Mouse (Mus musculus) gastrocnemius, adult 8-10 months (tissue): ENCODE measurements at regions not wholly inside any gene's neighbourhood (a gene's known extent, or its start where the extent isn't known, plus 50 kb on each side); places are given as distances from the start of the nearest gene placed in this dataset.

ENCODE experiments used
- DNase-seq, 2 experiments: peaks; one replicate each; pipeline ENCODE4 v3.0.0; 2022; ENCODE audit warnings: low spot score in 2 of 2

GRCm38 (mm10) chr17:45867727-45868126, 134.1 kb upstream of the 1600014C23Rik start:
- DNase-seq = no peak

- DNase-seq = peak in 1 of 2 experiments; percentile 56
Measured at GRCm38 (mm10) chr17:45866876-45867652, 133.4 kb upstream of the 1600014C23Rik start.

GRCm38 (mm10) chr17:45866346-45866745, 132.7 kb upstream of the 1600014C23Rik start:
- peak; percentile 32 to 38 for DNase-seq

- no peak for DNase-seq
Measured at GRCm38 (mm10) chr17:45865944-45866343, 132.3 kb upstream of the 1600014C23Rik start.

- no peak for DNase-seq
Measured at GRCm38 (mm10) chr17:45863471-45864205, 130.0 kb upstream of the 1600014C23Rik start.

GRCm38 (mm10) chr17:45863031-45863430, 129.4 kb upstream of the 1600014C23Rik start:
- DNase-seq = no peak

- no peak for DNase-seq
Measured at GRCm38 (mm10) chr17:45859441-45859840, 125.8 kb upstream of the 1600014C23Rik start.

GRCm38 (mm10) chr17:45853931-45854653, 120.4 kb upstream of the 1600014C23Rik start:
- DNase-seq = no peak

- no peak for DNase-seq
Measured at GRCm38 (mm10) chr17:45852402-45852801, 118.8 kb upstream of the 1600014C23Rik start.

- no peak for DNase-seq
Measured at GRCm38 (mm10) chr17:45851723-45852396, 118.2 kb upstream of the 1600014C23Rik start.

GRCm38 (mm10) chr17:45850976-45851375, 117.3 kb upstream of the 1600014C23Rik start:
- no peak for DNase-seq

GRCm38 (mm10) chr17:45850174-45850573, 116.5 kb upstream of the 1600014C23Rik start:
- DNase-seq = no peak

GRCm38 (mm10) chr17:45848605-45849004, 115.0 kb upstream of the 1600014C23Rik start:
- DNase-seq = peak; percentile 72 to 79

- DNase-seq = peak; percentile 76 to 83
Measured at GRCm38 (mm10) chr17:45847701-45848378, 114.2 kb upstream of the 1600014C23Rik start.

GRCm38 (mm10) chr17:45845832-45846231, 112.2 kb upstream of the 1600014C23Rik start:
- no peak for DNase-seq

GRCm38 (mm10) chr17:45836731-45837130, 103.1 kb upstream of the 1600014C23Rik start:
- DNase-seq = no peak

- peak in 1 of 2 experiments; percentile 33 for DNase-seq
Measured at GRCm38 (mm10) chr17:45836253-45836652, 102.6 kb upstream of the 1600014C23Rik start.

GRCm38 (mm10) chr17:45834518-45835071, 101.0 kb upstream of the 1600014C23Rik start:
- no peak for DNase-seq

- DNase-seq = no peak
Measured at GRCm38 (mm10) chr17:45830324-45830723, 96.7 kb upstream of the 1600014C23Rik start.

GRCm38 (mm10) chr17:45829571-45829970, 95.9 kb upstream of the 1600014C23Rik start:
- no peak for DNase-seq
